Mouse (Mus musculus) ovary, postnatal 36 days (tissue): Measurements from ENCODE around the gene Hoxa10.

Experiments used
- DNase-seq: peaks from one replicate; pipeline ENCODE4 v3.0.0; 2022; ENCODE audit warnings: low spot score, mixed read lengths

The Hoxa10 gene

GRCm38 (mm10) chr6:52217459-52217768, 23.2 kb downstream of the Hoxa10 start:
- peak; percentile 62 for DNase-seq

- DNase-seq, result peak; percentile 14
These were observed 23.8 kb downstream of the Hoxa10 start for GRCm38 (mm10) chr6:52216691-52217458.

GRCm38 (mm10) chr6:52215771-52216535, 24.7 kb downstream of the Hoxa10 start:
- DNase-seq, result no peak

DNA sequence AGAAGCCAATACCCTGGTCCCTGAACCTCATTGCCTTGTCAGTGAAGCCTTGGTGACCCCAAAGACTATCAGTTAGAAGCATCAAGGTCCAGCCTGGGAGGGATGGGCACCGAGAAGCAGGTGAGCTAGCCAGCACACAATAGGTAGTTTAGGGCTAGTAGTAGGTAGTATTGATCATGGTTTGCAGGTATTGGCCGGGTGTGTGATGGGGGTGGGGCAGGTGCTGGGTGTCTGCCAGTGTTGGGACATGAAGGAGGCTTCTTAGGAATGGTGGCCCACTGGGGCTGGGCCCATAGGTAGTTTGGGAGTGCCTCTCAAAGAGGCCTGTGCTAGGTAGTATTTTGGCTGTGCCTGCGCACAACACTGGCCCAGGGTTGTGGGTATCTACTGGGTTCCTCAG, 25.6 kb downstream of the Hoxa10 start:
- no peak for DNase-seq

DNA sequence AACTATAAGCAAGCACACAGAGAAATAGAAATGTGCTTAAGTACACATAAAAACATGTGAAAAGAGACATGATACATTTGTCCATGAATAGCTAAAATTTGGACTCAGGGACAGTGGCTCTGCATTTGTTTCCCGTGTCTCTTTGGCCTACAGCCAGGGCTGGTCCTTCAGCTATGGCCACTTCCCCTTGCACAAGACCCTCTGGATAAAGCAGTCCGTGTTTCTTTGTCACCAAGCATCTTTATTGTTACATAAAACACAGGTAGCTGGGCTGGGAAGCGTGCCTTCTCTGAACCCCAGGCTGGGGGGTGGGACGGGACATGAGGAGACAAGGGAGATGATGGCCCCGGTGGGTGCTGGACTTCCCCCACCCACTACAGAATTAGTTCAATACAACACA, 26.4 kb downstream of the Hoxa10 start:
- DNase-seq, result no peak

GRCm38 (mm10) chr6:52213119-52213986, 27.3 kb downstream of the Hoxa10 start, which contains the start of the genes Hoxa3 and Gm28308:
TSS of gene Hoxa3 (minus strand) at chr6:52213336.
TSS of gene Gm28308 (minus strand) at chr6:52213339.
- DNase-seq, result peak; percentile 37

DNA sequence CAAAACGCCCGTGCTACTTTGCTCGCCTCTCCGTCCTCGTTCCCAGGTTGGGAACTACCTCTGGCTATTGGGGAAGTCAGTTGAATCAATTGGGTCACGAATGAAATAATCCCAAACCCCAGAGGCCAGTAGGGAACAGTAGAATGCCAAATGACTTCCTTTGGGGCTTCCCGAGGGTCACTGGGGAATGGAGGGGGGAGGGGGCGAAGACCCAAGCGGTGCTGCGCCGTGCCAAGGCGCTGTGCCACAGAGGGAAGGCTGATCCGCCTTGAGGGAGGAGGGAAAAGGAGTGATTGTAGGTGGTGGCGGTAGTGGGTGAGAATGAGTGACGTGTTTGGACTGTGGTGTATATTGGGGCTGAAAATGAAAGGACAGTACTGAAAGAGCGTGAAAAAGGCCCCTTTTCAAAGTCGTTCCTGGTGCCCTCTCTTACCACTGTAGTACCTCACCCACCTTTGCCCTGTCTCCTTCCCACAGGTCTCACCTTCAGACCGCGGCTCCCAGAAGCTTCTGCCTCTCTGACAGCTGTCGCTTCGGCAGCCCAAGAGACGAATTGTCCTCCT, 28.0 kb downstream of the Hoxa10 start:
- DNase-seq, result no peak

- DNase-seq, result no peak
These were observed 28.7 kb downstream of the Hoxa10 start for GRCm38 (mm10) chr6:52211961-52212360.

DNA sequence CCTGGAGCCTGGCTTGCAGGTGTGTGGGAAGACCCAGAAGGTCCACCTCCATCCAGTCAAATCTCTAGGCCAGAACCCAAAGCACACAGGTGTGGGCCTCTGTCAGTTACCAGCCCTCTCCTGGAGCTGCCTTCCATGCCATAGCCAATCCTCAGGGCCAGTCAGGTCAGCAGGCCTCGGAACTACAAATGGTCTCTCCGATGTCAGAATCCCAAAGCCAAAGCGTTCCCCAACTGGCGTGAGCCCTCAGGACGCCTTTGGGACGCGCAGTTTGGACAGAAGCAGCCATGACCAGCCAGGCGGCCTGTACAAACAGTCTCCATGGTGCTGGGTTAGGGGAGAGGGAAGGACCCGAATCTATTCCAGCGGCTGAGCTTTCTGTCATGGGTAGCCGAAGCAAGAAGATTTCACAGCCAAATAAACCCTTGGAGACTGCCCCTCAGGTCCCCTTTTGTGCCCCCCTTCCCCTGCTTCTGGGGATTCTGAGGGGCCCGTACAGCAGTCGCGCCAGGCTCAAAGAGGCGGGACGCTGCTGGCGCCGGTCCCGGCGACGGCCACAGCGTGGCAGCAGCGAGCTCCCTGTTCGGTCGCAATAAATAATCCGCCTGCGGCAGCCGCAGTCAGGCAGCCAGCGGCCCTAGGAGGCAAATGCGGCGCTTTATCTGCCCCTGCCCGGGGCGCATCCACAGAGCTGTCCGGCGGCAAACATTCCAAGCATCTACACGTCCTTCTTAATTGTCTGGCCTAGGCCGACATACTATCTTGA, 29.3 kb downstream of the Hoxa10 start:
- peak; percentile 76 for DNase-seq

DNA sequence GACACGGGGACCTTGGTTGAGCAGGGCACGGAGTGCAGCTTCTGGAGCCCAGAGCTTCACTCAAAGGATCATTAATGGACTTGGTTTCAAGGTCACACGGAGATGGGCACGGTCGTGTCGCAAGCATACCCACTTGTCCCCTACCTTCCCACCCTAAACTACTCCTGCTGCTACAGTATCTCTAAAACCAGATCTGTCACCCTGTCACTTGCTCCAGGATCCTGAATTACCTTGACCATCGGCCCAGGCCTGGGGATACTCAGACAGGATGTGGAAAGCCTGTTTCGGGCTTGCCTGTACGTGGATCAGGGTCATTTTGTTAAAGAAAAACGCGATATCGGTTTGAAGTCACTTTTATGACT, 31.0 kb downstream of the Hoxa10 start:
- DNase-seq, result no peak

DNA sequence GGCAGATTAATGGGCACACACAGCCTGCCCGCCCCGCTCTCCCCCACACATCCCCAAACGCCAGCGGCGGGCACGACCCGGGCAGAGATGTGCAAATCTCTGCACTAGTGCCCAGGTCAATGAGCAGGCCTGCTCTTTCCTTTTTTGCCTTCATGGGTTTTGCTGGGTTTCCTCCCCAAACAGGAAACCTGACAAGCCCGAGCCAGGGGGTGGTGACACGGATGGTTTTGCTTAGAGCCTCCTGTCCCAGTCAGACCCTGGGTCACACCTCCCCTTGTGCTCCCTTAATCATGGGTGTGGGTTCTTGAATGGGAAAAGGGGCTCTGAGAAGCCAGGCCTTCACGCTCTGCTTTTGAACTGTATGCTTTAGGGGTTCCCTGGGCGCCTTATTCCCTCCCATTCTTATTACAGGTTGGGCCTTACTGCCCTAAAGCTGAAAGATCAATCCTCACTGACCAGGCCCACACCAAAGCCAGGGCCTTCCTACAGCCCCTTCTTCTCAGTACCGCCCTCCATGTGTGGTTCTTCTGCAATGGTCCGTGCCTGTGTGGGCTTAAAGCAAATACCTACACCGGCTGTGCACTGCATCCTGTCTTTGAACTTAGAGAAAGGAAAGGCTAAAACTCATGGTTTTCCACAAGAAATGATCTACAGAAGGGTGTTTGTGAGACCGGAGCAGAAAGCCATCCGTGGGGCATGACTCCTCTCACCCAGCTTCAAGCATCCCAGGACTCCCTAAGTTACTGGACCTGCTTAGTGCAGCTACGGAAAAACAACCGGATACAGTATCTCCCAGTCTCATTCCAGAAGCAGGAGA, 31.6 kb downstream of the Hoxa10 start:
- DNase-seq, result no peak

DNA sequence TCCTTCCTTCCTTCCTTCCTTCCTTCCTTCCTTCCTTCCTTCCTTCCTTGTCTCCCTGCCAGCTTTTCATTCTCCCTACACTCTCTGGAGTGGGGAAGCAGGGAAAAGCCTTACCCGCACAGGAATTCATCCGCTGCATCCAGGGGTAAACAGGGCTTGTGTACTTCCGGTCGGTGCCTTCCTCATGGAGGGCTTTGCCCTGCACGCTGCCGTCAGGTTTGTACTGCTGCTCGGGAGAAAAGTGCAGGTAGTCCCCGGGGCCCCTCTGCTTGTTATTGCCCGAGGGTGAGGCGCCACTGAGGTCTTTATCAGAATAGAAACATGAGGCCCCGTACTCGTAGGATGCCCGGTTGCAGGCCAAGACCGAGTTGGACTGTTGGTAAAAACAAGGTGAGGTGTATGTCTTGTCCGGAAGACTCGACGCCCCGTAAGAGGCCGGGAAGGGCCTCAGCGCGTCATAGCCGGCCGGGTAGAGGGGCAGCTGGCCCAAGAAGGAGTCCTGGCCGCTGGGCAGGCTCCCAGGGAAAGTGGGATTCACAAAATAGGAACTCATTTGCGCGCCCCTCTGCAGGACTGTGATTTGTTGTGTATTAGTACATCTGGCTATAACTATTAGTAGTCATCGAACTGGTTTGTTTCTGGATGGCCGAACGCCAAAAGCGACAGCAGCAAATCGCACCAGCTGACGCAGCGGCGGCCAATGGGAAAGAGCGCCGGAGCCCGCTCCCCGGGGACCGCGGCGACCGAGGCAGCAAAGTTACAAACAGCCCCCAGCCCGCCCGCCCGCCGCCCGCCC, 32.4 kb downstream of the Hoxa10 start, which contains the start of gene Hoxa6:
Gene Hoxa6 (minus strand): TSS at position 651 of the 796 bp plus-strand sequence.
- no peak for DNase-seq

GRCm38 (mm10) chr6:52207684-52207976, 33.0 kb downstream of the Hoxa10 start:
- DNase-seq, result no peak

DNA sequence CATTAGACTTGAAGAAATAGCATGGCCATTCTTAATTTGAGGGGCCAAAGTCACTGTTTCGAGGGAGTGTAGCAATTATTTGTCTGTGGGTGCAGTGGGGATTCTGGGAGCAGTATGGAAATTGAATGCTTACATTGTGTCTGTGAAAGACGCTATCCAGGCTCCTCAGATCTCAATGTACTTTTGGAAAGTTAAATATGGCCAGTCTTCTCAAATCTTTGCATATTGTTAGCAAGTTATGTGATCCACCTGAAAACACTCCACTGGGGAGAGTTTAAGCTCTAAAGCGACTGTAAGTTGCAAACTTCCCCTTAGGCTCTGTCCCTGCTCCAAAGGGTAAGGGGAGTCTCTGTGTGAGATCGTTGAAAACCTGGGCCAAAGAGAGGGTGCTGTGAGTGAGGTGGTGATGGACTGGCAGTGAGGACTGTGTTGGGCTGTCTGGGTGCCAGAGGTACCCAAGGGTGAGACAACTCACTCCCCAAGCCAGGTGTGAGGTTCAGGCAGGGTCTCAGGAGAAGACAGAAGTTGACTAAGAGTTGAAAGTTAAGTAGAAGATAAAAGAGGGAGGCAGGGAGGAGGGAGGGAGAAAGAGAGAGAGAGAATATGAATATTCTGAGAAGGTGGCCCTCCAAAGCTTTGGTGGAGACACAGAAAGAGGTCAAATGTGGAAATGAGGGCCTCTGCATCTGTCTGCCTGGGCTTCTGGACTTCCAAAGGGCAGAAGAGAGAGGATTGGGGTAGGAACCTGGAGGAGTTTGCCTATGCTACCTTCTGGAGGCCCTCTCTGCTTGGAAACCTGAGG, 33.6 kb downstream of the Hoxa10 start:
- no peak for DNase-seq

- DNase-seq, result no peak
These were observed 34.7 kb downstream of the Hoxa10 start for GRCm38 (mm10) chr6:52205638-52206621.

DNA sequence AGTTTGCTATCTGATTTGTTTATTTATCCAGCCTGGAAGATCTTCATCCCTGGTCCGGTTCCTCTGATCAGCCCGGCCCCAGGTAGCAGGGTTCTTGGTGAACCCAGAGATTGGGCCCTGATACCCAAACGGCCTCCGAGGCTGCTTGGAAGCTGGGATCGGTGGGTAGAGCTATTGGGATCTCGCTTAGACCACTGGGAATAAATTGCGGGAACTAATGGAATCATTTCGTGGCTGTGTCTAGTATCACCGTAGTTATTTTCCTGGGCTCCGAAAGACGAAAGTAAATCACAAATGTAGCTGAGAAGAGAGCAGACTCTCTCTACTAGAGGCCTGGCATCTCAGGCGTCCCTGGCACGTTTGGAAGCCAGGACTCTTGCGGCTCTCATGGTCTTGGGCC, 35.4 kb downstream of the Hoxa10 start:
- DNase-seq, result no peak

DNA sequence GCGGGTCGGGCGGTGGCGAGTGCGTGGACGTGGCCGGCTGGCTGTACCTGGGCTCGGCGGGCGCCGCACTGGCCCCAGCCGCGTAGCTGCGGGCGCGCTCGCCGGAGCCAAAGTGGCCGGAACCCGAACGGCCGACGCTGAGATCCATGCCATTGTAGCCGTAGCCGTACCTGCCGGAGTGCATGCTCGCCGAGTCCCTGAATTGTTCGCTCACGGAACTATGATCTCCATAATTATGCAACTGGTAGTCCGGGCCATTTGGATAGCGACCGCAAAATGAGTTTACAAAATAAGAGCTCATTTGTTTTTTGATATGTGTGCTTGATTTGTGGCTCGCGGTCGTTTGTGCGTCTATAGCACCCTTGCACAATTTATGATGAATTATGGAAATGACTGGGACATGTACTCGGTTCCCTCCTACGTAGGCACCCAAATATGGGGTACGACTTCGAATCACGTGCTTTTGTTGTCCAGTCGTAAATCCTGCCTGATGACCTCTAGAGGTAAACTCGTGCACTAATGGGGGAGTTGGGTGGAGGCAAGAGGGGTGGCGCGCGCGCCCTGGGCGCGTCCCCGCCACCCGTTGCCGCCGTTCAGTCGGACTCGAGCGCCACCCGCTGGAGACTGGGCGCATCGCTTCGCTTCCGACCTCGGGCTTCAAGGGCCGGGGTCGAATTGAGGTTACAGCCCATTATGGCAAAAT, 36.5 kb downstream of the Hoxa10 start, which contains the start of gene Hoxa5:
Gene Hoxa5 (minus strand): TSS at position 538 of the 703 bp plus-strand sequence.
- peak; percentile 65 for DNase-seq
